Mouse (Mus musculus) CD4-positive, CD25-positive, alpha-beta regulatory T cell, adult 4 months (primary cell): ENCODE results near the gene Mfsd6l. TPM values are rescaled to one million over a fixed set of nuclear protein-coding genes. Genes with fewer than 3 reads are reported as not detected.

Source experiments
- ATAC-seq: one replicate; pipeline ENCODE4 v1.8.0; 2017
- polyA plus RNA-seq, 2 experiments: library from polyadenylated mRNA; unstranded; fragments of 100-300 nt; shearing (Covaris generic); gene quantifications; one replicate each; pipeline ENCODE4 v1.2.1; 2017

Gene Mfsd6l
- polyA plus RNA-seq: not detected

- no peak for ATAC-seq
Measured at GRCm38 (mm10) chr11:68555918-68556584, at the start of gene Mfsd6l. TSS of gene Mfsd6l (plus strand) at chr11:68556186.

GRCm38 (mm10) chr11:68507246-68507645, 48.7 kb upstream of the Mfsd6l start:
- ATAC-seq: no peak

- ATAC-seq: no peak
Measured at GRCm38 (mm10) chr11:68508619-68509018, 47.4 kb upstream of the Mfsd6l start.

- no peak for ATAC-seq
Measured at GRCm38 (mm10) chr11:68509194-68509593, 46.8 kb upstream of the Mfsd6l start.

- ATAC-seq: no peak
Measured at GRCm38 (mm10) chr11:68513969-68514368, 42.0 kb upstream of the Mfsd6l start.

GRCm38 (mm10) chr11:68519362-68519761, 36.6 kb upstream of the Mfsd6l start:
- ATAC-seq: no peak

- ATAC-seq: no peak
Measured at GRCm38 (mm10) chr11:68519815-68520214, 36.2 kb upstream of the Mfsd6l start.

GRCm38 (mm10) chr11:68520439-68520838, 35.5 kb upstream of the Mfsd6l start:
- ATAC-seq: no peak

- no peak for ATAC-seq
Measured at GRCm38 (mm10) chr11:68521352-68521751, 34.6 kb upstream of the Mfsd6l start.

- ATAC-seq: no peak
Measured at GRCm38 (mm10) chr11:68526441-68526840, 29.5 kb upstream of the Mfsd6l start.

GRCm38 (mm10) chr11:68531066-68531806, 24.8 kb upstream of the Mfsd6l start:
- no peak for ATAC-seq

GRCm38 (mm10) chr11:68531941-68532535, 23.9 kb upstream of the Mfsd6l start:
- ATAC-seq: no peak

- no peak for ATAC-seq
Measured at GRCm38 (mm10) chr11:68532773-68533172, 23.2 kb upstream of the Mfsd6l start.

- ATAC-seq: no peak
Measured at GRCm38 (mm10) chr11:68533971-68534475, 22.0 kb upstream of the Mfsd6l start.

GRCm38 (mm10) chr11:68536026-68536425, 20.0 kb upstream of the Mfsd6l start:
- no peak for ATAC-seq

GRCm38 (mm10) chr11:68536465-68536864, 19.5 kb upstream of the Mfsd6l start:
- ATAC-seq: no peak

- no peak for ATAC-seq
Measured at GRCm38 (mm10) chr11:68539621-68540020, 16.4 kb upstream of the Mfsd6l start.

GRCm38 (mm10) chr11:68544554-68544953, 11.4 kb upstream of the Mfsd6l start:
- ATAC-seq: no peak

- no peak for ATAC-seq
Measured at GRCm38 (mm10) chr11:68545172-68545571, 10.8 kb upstream of the Mfsd6l start.

GRCm38 (mm10) chr11:68545682-68546222, 10.2 kb upstream of the Mfsd6l start:
- ATAC-seq: peak; percentile 26

GRCm38 (mm10) chr11:68547484-68547883, 8.5 kb upstream of the Mfsd6l start:
- no peak for ATAC-seq

- ATAC-seq: no peak
Measured at GRCm38 (mm10) chr11:68549597-68549996, 6.4 kb upstream of the Mfsd6l start.

GRCm38 (mm10) chr11:68550358-68550757, 5.6 kb upstream of the Mfsd6l start:
- ATAC-seq: no peak
